Mouse (Mus musculus): ENCODE data around the gene Ace. TPM values are rescaled to one million over a fixed set of nuclear protein-coding genes. Genes with fewer than 3 reads are reported as not detected.

The Ace gene
- 0.18 TPM in 1 of 2 replicates, not detected in the other for polyA plus RNA-seq (2011; ENCODE audit: insufficient read depth, insufficient read length, low read depth, missing spikeins)

DNA sequence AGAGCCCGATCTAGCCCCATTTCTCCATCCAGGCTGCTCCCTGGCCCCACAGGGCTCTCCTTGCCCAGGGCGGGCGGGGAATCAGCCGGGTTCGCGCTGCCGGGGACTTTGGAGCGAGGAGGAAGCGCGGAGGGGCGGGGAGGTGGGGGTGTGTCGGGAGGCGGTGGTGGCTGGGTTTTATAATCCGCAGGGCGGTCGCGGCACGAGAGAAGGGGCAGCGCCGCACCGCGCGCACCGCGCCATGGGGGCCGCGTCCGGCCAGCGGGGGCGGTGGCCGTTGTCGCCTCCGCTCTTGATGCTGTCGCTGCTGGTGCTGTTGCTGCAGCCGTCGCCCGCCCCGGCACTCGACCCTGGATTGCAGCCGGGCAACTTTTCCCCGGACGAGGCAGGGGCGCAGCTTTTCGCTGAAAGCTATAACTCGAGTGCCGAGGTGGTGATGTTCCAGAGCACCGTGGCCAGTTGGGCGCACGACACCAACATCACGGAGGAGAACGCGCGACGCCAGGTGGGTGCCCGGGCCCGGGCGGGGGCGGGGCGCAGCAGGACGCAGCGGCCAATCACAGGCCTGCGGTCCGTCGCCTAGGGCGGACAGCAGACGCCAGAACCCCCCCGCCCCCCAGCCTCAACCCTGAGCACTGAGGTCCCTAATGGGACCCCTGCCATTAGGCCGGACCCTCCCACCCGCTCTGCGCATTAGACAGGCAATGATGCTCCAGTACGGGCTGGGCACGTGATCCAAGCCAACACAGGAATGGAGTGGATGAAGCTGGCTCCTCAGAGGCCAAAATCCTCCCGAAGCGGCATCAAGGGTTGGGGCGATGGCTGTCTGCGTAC is at the start of gene Ace:
TSS of gene Ace (plus strand) at position 205 of the 834 bp plus-strand sequence.
- no peaks in the 10 kb centered on the region for H3K9me3 ChIP-seq (replicated peaks; ENCODE audit: control insufficient read depth, insufficient read depth, low read length, poor library complexity, severe bottlenecking)
- no peak within 1 kb of the TSS for H3K27ac ChIP-seq (ENCODE audit: insufficient read depth, low read length)
- H3K27me3 ChIP-seq (ENCODE audit: control insufficient read depth, insufficient read depth, low read length, poor library complexity, severe bottlenecking): no peaks in the 10 kb centered on the region; the same call in 1 of the 2 replicates
- peak within 1 kb of the TSS; percentile 48 for H3K9ac ChIP-seq (ENCODE audit: low read depth, poor library complexity, severe bottlenecking)
- H3K4me1 ChIP-seq (ENCODE audit: control insufficient read depth, insufficient read depth, low read length): no peaks in the 10 kb centered on the region
- TF ChIP-seq CTCF (IDR thresholded peaks at IDR 0.05; ENCODE audit: low read depth, low read length): no peak
- no peak for TF ChIP-seq EP300 (IDR thresholded peaks at IDR 0.05; ENCODE audit: insufficient read depth, low read depth, low read length)
- no peak for TF ChIP-seq POLR2A (IDR thresholded peaks at IDR 0.05; ENCODE audit: insufficient read depth, low read length)
- no peaks in the 10 kb centered on the region for H3K36me3 ChIP-seq (ENCODE audit: control insufficient read depth, insufficient read depth, low read length, poor library complexity, severe bottlenecking)
- H3K4me3 ChIP-seq (ENCODE audit: low read depth, low read length): peak within 1 kb of the TSS; percentile 74

GRCm38 (mm10) chr11:105920098-105920785 is 47.5 kb upstream of the Ace start:
- Histone ChIP-seq H3K9ac (ENCODE audit: low read depth, poor library complexity, severe bottlenecking) (no peak overlapping the region), H3K9me3 (replicated peaks; ENCODE audit: control insufficient read depth, insufficient read depth, low read length, poor library complexity, severe bottlenecking) (no peaks in the 10 kb centered on the region), H3K4me3 (ENCODE audit: low read depth, low read length) (no peak overlapping the region), H3K27ac (ENCODE audit: insufficient read depth, low read length) (no peak overlapping the region), H3K4me1 (ENCODE audit: control insufficient read depth, insufficient read depth, low read length) (peaks cover 2% of the 10 kb centered on the region), H3K36me3 (ENCODE audit: control insufficient read depth, insufficient read depth, low read length, poor library complexity, severe bottlenecking) (no peaks in the 10 kb centered on the region), H3K27me3 (ENCODE audit: control insufficient read depth, insufficient read depth, low read length, poor library complexity, severe bottlenecking) (no peaks in the 10 kb centered on the region)
- TF ChIP-seq EP300 (IDR thresholded peaks at IDR 0.05; ENCODE audit: insufficient read depth, low read depth, low read length) (no peak), POLR2A (IDR thresholded peaks at IDR 0.05; ENCODE audit: insufficient read depth, low read length) (no peak), CTCF (IDR thresholded peaks at IDR 0.05; ENCODE audit: low read depth, low read length) (no peak)

DNA sequence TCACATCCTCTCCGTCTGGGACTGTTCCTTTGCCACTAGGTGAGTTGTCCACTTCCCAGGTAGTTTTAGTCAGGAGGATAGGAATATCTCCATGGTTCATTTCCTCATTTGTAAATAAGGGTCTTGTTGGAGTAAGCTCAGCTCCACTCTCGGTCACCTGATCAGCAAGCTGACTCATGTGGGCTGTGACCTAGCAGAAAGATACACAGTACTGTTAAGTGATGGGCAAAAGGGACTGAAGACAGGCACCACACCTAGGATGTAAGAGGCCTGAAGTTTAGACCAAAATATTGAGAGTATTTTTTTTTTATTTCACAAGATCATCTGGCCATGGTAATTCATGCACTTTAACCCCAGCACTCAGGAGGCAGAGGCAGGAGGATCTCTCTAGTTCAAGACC is 46.9 kb upstream of the Ace start:
- H3K4me3 ChIP-seq (ENCODE audit: low read depth, low read length): no peak overlapping the region
- H3K27me3 ChIP-seq (ENCODE audit: control insufficient read depth, insufficient read depth, low read length, poor library complexity, severe bottlenecking): no peaks in the 10 kb centered on the region
- H3K9me3 ChIP-seq (replicated peaks; ENCODE audit: control insufficient read depth, insufficient read depth, low read length, poor library complexity, severe bottlenecking): no peaks in the 10 kb centered on the region
- H3K4me1 ChIP-seq (ENCODE audit: control insufficient read depth, insufficient read depth, low read length): peaks cover 2% of the 10 kb centered on the region
- H3K9ac ChIP-seq (ENCODE audit: low read depth, poor library complexity, severe bottlenecking): no peak overlapping the region
- no peak for TF ChIP-seq CTCF (IDR thresholded peaks at IDR 0.05; ENCODE audit: low read depth, low read length)
- TF ChIP-seq POLR2A (IDR thresholded peaks at IDR 0.05; ENCODE audit: insufficient read depth, low read length): no peak
- no peak for TF ChIP-seq EP300 (IDR thresholded peaks at IDR 0.05; ENCODE audit: insufficient read depth, low read depth, low read length)
- H3K36me3 ChIP-seq (ENCODE audit: control insufficient read depth, insufficient read depth, low read length, poor library complexity, severe bottlenecking): no peaks in the 10 kb centered on the region
- no peak overlapping the region for H3K27ac ChIP-seq (ENCODE audit: insufficient read depth, low read length)

DNA sequence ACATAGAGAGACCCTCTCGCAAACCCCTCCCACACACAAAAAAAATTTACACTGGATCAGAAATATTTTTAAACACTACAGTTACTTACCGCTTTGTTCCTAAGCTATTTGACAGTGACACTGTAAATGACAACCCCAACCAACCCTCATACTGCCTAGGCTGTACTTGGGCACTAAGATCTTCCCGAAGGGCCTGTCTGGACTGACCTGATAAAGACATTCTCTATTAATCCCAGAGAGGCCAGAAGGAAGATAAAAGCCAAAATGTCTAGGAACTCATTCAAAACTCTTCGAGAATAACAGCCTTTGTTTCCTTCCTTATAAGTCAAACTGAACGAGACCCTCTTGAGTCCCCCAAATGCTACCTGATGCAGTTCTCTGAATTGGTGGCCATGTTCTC is 46.5 kb upstream of the Ace start:
- peaks cover 2% of the 10 kb centered on the region for H3K4me1 ChIP-seq (ENCODE audit: control insufficient read depth, insufficient read depth, low read length)
- H3K9ac ChIP-seq (ENCODE audit: low read depth, poor library complexity, severe bottlenecking): no peak overlapping the region
- H3K27me3 ChIP-seq (ENCODE audit: control insufficient read depth, insufficient read depth, low read length, poor library complexity, severe bottlenecking): no peaks in the 10 kb centered on the region
- no peak for TF ChIP-seq CTCF (IDR thresholded peaks at IDR 0.05; ENCODE audit: low read depth, low read length)
- no peaks in the 10 kb centered on the region for H3K36me3 ChIP-seq (ENCODE audit: control insufficient read depth, insufficient read depth, low read length, poor library complexity, severe bottlenecking)
- H3K4me3 ChIP-seq (ENCODE audit: low read depth, low read length): no peak overlapping the region
- H3K27ac ChIP-seq (ENCODE audit: insufficient read depth, low read length): no peak overlapping the region
- no peaks in the 10 kb centered on the region for H3K9me3 ChIP-seq (replicated peaks; ENCODE audit: control insufficient read depth, insufficient read depth, low read length, poor library complexity, severe bottlenecking)

GRCm38 (mm10) chr11:105922769-105923663 is 44.7 kb upstream of the Ace start:
- Histone ChIP-seq H3K9me3 (replicated peaks; ENCODE audit: control insufficient read depth, insufficient read depth, low read length, poor library complexity, severe bottlenecking) (no peaks in the 10 kb centered on the region), H3K27me3 (ENCODE audit: control insufficient read depth, insufficient read depth, low read length, poor library complexity, severe bottlenecking) (no peaks in the 10 kb centered on the region), H3K9ac (ENCODE audit: low read depth, poor library complexity, severe bottlenecking) (no peak overlapping the region), H3K4me1 (ENCODE audit: control insufficient read depth, insufficient read depth, low read length) (peaks cover 2% of the 10 kb centered on the region), H3K36me3 (ENCODE audit: control insufficient read depth, insufficient read depth, low read length, poor library complexity, severe bottlenecking) (no peaks in the 10 kb centered on the region), H3K27ac (ENCODE audit: insufficient read depth, low read length) (no peak overlapping the region), H3K4me3 (ENCODE audit: low read depth, low read length) (no peak overlapping the region)
- TF ChIP-seq EP300 (IDR thresholded peaks at IDR 0.05; ENCODE audit: insufficient read depth, low read depth, low read length): no peak
- no peak for TF ChIP-seq CTCF (IDR thresholded peaks at IDR 0.05; ENCODE audit: low read depth, low read length)
- TF ChIP-seq POLR2A (IDR thresholded peaks at IDR 0.05; ENCODE audit: insufficient read depth, low read length): no peak
